Mouse (Mus musculus) lung, embryonic 16.5 days (tissue): ENCODE data around the gene Gm21988. TPM values are rescaled to one million over a fixed set of nuclear protein-coding genes. Genes with fewer than 3 reads are reported as not detected.

Experiments
- ATAC-seq: fragments of 200-750 bp; cut with Nextera tagmentation; 2 replicates; pipeline ENCODE4 v1.8.0; 2017; ENCODE audit warnings: low read depth, mild to moderate bottlenecking, moderate library complexity
- H3K27ac ChIP-seq: fragments of 300-500 bp; sonication (generic); 2 replicates; pipeline ENCODE4 v1.5.1; 2014; ENCODE audit warnings: mild to moderate bottlenecking, control low read depth, low read length
- H3K27me3 ChIP-seq: fragments of 300-500 bp; sonication (generic); 2 replicates; pipeline ENCODE4 v1.6.1; 2014; ENCODE audit warnings: low read depth, low read length, mixed read lengths; ENCODE audit not compliant: control insufficient read depth, insufficient read depth
- H3K36me3 ChIP-seq: fragments of 300-500 bp; sonication (generic); 2 replicates; pipeline ENCODE4 v1.6.1; 2014; ENCODE audit warnings: low read length; ENCODE audit not compliant: control insufficient read depth, insufficient read depth
- H3K4me1 ChIP-seq: fragments of 300-500 bp; sonication (generic); replicated peaks from 2 replicates; pipeline ENCODE4 v1.6.1; 2014; ENCODE audit warnings: low read length, mixed read lengths; ENCODE audit not compliant: control insufficient read depth, insufficient read depth
- H3K4me2 ChIP-seq: fragments of 300-500 bp; sonication (generic); 2 replicates; pipeline ENCODE4 v1.6.1; 2014; ENCODE audit warnings: low read depth, low read length, control low read depth
- H3K4me3 ChIP-seq: fragments of 300-500 bp; sonication (generic); 2 replicates; pipeline ENCODE4 v1.5.1; 2014; ENCODE audit warnings: mild to moderate bottlenecking, low read length, control low read depth
- H3K9ac ChIP-seq: fragments of 300-500 bp; sonication (generic); 2 replicates; pipeline ENCODE4 v1.6.1; 2014; ENCODE audit warnings: low read length, control low read depth
- H3K9me3 ChIP-seq: fragments of 300-500 bp; sonication (generic); 2 replicates; pipeline ENCODE4 v1.6.1; 2016; ENCODE audit warnings: low read length; ENCODE audit not compliant: control insufficient read depth
- WGBS: fragments of 180-500 bp; shearing (Covaris S2); extraction: QIAGEN DNeasy Blood & Tissue Kit; methylation state at CpG from one replicate; pipeline ENCODE4 v1.1.7; 2014; 5-methylcytosine and 5-hydroxymethylcytosine counted together
- polyA plus RNA-seq: library from polyadenylated mRNA; unstranded; fragments of >200 nt; fragmentation: Nextera tagmentation; extraction: Ambion mirVana; gene quantifications from 2 replicates; pipeline ENCODE4 v1.2.1, GENCODE M21; 2015

Gm21988 gene
- polyA plus RNA-seq, 1 experiment from 2014 or later = 10.7 TPM

DNA sequence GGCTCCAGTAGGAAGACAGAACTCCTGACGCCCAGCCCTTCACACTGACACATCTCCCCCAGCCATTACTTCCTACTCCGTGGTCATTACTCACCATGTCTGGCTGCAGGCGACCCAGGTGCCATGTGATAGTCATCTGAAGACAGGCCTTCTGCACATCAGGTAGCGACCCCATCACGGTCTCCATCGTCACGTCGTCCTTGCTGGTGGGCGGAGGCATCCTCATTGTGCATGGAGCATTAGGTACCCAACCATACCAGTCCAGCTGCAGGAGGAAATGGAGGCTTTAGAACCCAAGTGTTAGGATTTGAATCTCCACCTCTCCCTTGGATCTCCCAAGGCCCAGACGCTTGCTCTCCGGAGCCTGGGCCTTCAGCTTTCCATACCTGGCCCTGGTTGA lies 3.0 kb upstream of the Gm21988 start:
- H3K4me1 ChIP-seq = peaks cover 9% of the 10 kb centered on the region
- 64% methylated on average over 11 of the region's 11 CpGs for WGBS
- H3K9me3 ChIP-seq = no peaks in the 10 kb centered on the region
- H3K4me3 ChIP-seq = no peak overlapping the region
- H3K27me3 ChIP-seq = no peaks in the 10 kb centered on the region
- no peak for ATAC-seq
- H3K9ac ChIP-seq = no peak overlapping the region
- no peak overlapping the region for H3K27ac ChIP-seq
- no peaks in the 10 kb centered on the region for H3K36me3 ChIP-seq
- H3K4me2 ChIP-seq = no peak overlapping the region

- 8% methylated on average over 23 of the region's 23 CpGs for WGBS
- ATAC-seq = no peak
These were observed 814 bp downstream of the Gm21988 start for GRCm38 (mm10) chr11:70238591-70239440.

GRCm38 (mm10) chr11:70237457-70238167 lies 2.0 kb downstream of the Gm21988 start, which contains the start of gene 0610010K14Rik:
Gene 0610010K14Rik (minus strand): TSS chr11:70237914.
- Histone ChIP-seq H3K4me2 (peak within 1 kb of the TSS; percentile 91), H3K9me3 (no peaks in the 10 kb centered on the region), H3K4me1 (peaks cover 27% of the 10 kb centered on the region), H3K27me3 (no peaks in the 10 kb centered on the region), H3K36me3 (peaks cover 11% of the 10 kb centered on the region), H3K27ac (peak within 1 kb of the TSS; percentile 83), H3K4me3 (peak within 1 kb of the TSS; percentile 100), H3K9ac (peak within 1 kb of the TSS; percentile 98)
- 0% methylated on average over 66 of the region's 70 CpGs for WGBS
- peak; percentile 93 for ATAC-seq

More at GRCm38 (mm10) chr11:70238591-70239440, 814 bp downstream of the Gm21988 start:
- Histone ChIP-seq H3K4me2 (peak overlapping the region; percentile 91), H3K9ac (peak overlapping the region; percentile 98), H3K9me3 (no peaks in the 10 kb centered on the region), H3K27ac (peak overlapping the region; percentile 89), H3K36me3 (peaks cover 11% of the 10 kb centered on the region), H3K4me3 (peak overlapping the region; percentile 100), H3K4me1 (peaks cover 26% of the 10 kb centered on the region), H3K27me3 (no peaks in the 10 kb centered on the region)

GRCm38 (mm10) chr11:70236717-70237116 lies 2.9 kb downstream of the Gm21988 start:
- Histone ChIP-seq H3K4me3 (peak overlapping the region; percentile 100), H3K27me3 (no peaks in the 10 kb centered on the region), H3K9ac (peak overlapping the region; percentile 98), H3K4me1 (peaks cover 27% of the 10 kb centered on the region), H3K36me3 (peaks cover 11% of the 10 kb centered on the region), H3K9me3 (no peaks in the 10 kb centered on the region), H3K27ac (peak overlapping the region; percentile 83), H3K4me2 (peak overlapping the region; percentile 62)
- ATAC-seq = no peak
- WGBS = 17% methylated on average over 7 of the region's 7 CpGs

DNA sequence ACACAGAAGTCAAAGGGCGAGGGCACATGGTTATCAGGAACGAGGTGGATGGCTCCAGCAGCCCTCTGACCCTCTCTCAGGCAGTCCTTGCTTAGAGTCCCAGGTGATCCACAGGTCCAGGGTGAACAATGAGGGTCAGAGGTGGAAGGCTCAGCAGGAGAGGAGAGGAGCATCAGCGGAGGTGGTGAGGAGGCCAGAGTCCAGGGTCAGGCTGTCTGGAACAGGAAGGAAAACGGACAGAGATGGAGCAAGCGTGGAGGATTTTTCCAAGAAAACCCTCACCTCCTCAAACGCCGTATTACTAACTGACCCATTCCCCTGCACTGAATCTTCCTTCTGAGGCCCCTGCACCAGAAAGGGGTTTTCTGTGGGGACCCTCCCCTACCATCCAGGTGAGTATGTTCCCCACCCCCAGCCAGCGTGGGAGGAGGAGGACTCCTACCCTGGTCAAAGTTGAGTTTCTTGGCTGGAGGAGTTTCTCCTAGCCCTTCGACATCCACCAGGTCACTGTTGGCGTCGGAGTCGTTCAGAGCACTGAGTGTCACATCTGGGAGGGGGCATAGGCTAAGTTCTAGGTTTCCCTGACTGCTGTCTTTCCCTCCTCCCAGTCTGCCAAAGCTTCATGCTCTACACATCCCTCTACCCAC lies 4.3 kb downstream of the Gm21988 start:
- Histone ChIP-seq H3K9ac (no peak overlapping the region), H3K36me3 (peaks cover 11% of the 10 kb centered on the region), H3K9me3 (no peaks in the 10 kb centered on the region), H3K4me1 (peaks cover 24% of the 10 kb centered on the region), H3K4me3 (no peak overlapping the region), H3K27ac (no peak overlapping the region), H3K27me3 (no peaks in the 10 kb centered on the region), H3K4me2 (no peak overlapping the region)
- ATAC-seq = no peak
- 86% methylated on average over 12 of the region's 12 CpGs for WGBS

DNA sequence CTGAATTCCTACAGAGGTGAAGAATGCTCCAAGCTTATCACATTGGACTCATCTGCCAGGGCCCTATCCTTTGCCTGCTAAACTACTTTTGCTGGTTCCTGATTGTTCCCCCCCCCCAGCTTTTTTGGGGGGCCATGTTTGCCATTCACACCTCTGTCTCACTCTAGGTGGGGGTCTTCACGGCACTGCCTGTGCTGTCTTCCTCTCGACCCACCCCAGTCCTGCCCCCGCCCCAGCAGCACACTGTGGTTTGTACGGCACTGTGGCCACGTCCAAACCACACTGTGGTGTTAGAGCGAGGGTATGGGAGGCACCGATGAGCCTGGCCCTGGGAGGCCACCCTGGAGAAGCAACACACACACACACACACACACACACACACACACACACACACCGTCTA lies 5.1 kb downstream of the Gm21988 start:
- peaks cover 9% of the 10 kb centered on the region for H3K27me3 ChIP-seq
- peak overlapping the region; percentile 74 for H3K9ac ChIP-seq
- H3K9me3 ChIP-seq = no peaks in the 10 kb centered on the region
- H3K4me3 ChIP-seq = peak overlapping the region; percentile 46; the same call in 1 of the 2 replicates
- H3K4me2 ChIP-seq = peak overlapping the region; percentile 54
- ATAC-seq = no peak
- 87% methylated on average over 8 of the region's 8 CpGs for WGBS
- H3K27ac ChIP-seq = peak overlapping the region; percentile 66
- peaks cover 30% of the 10 kb centered on the region for H3K4me1 ChIP-seq
- H3K36me3 ChIP-seq = peaks cover 11% of the 10 kb centered on the region

- WGBS = 48% methylated on average over 5 of the region's 5 CpGs
- H3K9ac ChIP-seq = peak overlapping the region; percentile 74
- H3K27ac ChIP-seq = peak overlapping the region; percentile 66
- H3K9me3 ChIP-seq = no peaks in the 10 kb centered on the region
- peaks cover 12% of the 10 kb centered on the region for H3K27me3 ChIP-seq
- H3K36me3 ChIP-seq = peaks cover 11% of the 10 kb centered on the region
- H3K4me3 ChIP-seq = peak overlapping the region; percentile 46
- ATAC-seq = no peak
- peaks cover 33% of the 10 kb centered on the region for H3K4me1 ChIP-seq
- H3K4me2 ChIP-seq = peak overlapping the region; percentile 54
These were observed 5.6 kb downstream of the Gm21988 start for GRCm38 (mm10) chr11:70234037-70234436.

DNA sequence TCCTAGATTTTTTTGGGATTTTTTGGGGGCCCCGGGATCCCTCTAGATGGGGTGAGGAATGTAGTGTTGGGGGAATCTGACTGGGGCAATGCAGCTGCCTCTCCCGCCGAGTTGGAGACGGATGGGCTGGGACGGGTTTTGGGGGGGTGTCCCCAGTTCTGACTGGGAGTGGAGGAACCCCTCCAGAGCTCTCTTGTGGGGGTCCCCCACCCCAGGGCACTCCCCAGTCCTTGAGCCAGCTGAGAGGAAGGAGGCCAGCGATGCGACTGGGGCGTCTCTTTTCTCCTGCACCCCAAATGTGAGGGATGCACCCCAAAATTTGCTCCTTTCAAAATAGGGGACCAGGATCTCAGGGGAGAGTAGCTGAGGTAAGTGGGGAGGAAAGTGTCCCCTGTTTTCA lies 6.6 kb downstream of the Gm21988 start:
- H3K9me3 ChIP-seq = no peaks in the 10 kb centered on the region
- WGBS = 31% methylated on average over 8 of the region's 8 CpGs
- H3K4me3 ChIP-seq = peak overlapping the region; percentile 46
- peaks cover 33% of the 10 kb centered on the region for H3K4me1 ChIP-seq
- no peak for ATAC-seq
- peaks cover 11% of the 10 kb centered on the region for H3K36me3 ChIP-seq
- H3K27me3 ChIP-seq = peaks cover 16% of the 10 kb centered on the region
- peak overlapping the region; percentile 66 for H3K27ac ChIP-seq
- peak overlapping the region; percentile 54 for H3K4me2 ChIP-seq
- peak overlapping the region; percentile 74 for H3K9ac ChIP-seq

- WGBS = 6% methylated on average over 8 of the region's 10 CpGs
- ATAC-seq = peak; percentile 6; the same call in 1 of the 2 replicates
- H3K9me3 ChIP-seq = no peaks in the 10 kb centered on the region
- H3K27ac ChIP-seq = peak overlapping the region; percentile 66
- peak overlapping the region; percentile 74 for H3K9ac ChIP-seq
- H3K27me3 ChIP-seq = peaks cover 16% of the 10 kb centered on the region
- peaks cover 11% of the 10 kb centered on the region for H3K36me3 ChIP-seq
- peaks cover 37% of the 10 kb centered on the region for H3K4me1 ChIP-seq
- peak overlapping the region; percentile 46 for H3K4me3 ChIP-seq
- peak overlapping the region; percentile 54 for H3K4me2 ChIP-seq
These were observed 7.1 kb downstream of the Gm21988 start for GRCm38 (mm10) chr11:70232546-70232945.
